Mouse (Mus musculus): ENCODE results near the gene Apod. TPM values are rescaled to one million over a fixed set of nuclear protein-coding genes. Genes with fewer than 3 reads are reported as not detected.
A peak's percentile ranks its signal among the peaks of the same experiment; 100 is the strongest.
"Not testable (repeated sequence)": the region's sequence is repeated elsewhere in the genome, so short reads cannot be mapped to it uniquely, and the experiment has no call there.

The Apod gene
- total RNA-seq (2021): 10 to 100 TPM; 30.6 to 35.9 TPM

DNA sequence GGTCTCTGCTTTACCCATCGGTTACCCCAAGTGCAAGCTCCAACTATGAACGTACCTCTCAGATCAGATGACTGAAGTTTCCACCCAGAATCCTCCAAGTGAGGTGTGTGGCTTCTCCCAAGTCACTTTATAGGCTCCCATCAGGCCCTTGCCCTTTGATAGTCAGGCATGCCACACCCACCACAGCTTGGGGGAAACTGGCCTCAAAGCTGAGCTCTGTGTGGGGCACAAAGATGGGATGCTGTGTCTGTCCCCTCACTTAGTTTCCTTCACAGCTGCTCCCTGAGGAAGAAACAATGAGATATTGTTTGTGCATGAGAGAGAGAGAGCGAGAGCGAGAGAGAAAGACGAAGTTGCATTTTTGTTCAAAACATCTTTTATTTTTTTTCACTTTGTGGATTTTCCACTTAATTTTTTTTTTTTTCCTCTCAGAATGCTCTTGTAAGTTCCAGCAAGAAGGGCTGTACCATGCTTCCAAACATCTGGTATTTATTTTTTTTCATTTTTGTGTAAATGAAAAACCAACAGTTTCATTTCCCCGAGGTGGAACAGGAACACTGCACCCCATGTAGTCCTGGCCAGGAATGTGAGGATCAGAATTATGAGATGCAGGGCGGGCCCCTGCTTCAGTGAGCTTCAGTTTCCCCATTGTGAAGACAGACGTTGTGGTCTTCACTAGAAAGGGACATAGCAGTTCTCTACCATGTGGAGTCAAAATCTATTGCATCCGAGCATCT, at the start of gene Apod:
TSS of gene Apod (minus strand) at position 312 of the 737 bp plus-strand sequence.
- intact Hi-C loops (cut with DNase I): no loop called here
- no peak for DNase-seq

- no peak for DNase-seq
- intact Hi-C loops (cut with DNase I): no loop called here
These were observed 49.3 kb upstream of the Apod start for GRCm38 (mm10) chr16:31363685-31364436.

- intact Hi-C loops (cut with DNase I): loop anchor here (10.0 kb wide), 2 partner anchors 265 to 765 kb away; partner anchors contain the start of gene Fam43a
- DNase-seq: no peak
These were observed 44.9 kb upstream of the Apod start for GRCm38 (mm10) chr16:31359542-31359941.

GRCm38 (mm10) chr16:31358991-31359390, 44.4 kb upstream of the Apod start:
- DNase-seq: no peak
- intact Hi-C loops (cut with DNase I): loop anchor here (10.0 kb wide), 2 partner anchors 264 to 764 kb away; partner anchors contain the start of gene Fam43a

- DNase-seq: no peak
- intact Hi-C loops (cut with DNase I): loop anchor here (10.0 kb wide), 2 partner anchors 264 to 764 kb away; partner anchors contain the start of gene Fam43a
These were observed 44.0 kb upstream of the Apod start for GRCm38 (mm10) chr16:31358576-31358975.

DNA sequence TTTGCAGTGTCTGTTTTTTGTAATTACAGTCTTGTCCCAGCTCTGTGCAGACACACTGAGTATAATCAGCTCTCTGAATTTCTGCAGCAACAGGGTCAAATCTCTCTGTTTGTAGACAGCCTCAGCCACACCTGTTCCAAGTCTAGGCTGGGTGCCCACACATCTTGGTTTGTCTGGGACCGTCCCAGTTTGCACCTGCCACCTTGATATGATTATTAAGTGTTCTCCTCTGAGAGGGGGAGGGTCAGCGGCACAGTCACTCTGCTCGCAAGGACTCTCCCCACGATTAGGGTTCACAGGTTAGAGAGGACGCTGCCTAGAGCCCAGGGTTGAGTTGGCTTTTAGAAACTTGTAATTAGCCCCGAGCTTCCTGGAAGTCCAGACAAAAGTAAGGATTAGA, 41.3 kb upstream of the Apod start:
- intact Hi-C loops (cut with DNase I): loop anchor here (10.0 kb wide), 2 partner anchors 261 to 761 kb away; partner anchors contain the start of gene Fam43a
- no peak for DNase-seq

DNA sequence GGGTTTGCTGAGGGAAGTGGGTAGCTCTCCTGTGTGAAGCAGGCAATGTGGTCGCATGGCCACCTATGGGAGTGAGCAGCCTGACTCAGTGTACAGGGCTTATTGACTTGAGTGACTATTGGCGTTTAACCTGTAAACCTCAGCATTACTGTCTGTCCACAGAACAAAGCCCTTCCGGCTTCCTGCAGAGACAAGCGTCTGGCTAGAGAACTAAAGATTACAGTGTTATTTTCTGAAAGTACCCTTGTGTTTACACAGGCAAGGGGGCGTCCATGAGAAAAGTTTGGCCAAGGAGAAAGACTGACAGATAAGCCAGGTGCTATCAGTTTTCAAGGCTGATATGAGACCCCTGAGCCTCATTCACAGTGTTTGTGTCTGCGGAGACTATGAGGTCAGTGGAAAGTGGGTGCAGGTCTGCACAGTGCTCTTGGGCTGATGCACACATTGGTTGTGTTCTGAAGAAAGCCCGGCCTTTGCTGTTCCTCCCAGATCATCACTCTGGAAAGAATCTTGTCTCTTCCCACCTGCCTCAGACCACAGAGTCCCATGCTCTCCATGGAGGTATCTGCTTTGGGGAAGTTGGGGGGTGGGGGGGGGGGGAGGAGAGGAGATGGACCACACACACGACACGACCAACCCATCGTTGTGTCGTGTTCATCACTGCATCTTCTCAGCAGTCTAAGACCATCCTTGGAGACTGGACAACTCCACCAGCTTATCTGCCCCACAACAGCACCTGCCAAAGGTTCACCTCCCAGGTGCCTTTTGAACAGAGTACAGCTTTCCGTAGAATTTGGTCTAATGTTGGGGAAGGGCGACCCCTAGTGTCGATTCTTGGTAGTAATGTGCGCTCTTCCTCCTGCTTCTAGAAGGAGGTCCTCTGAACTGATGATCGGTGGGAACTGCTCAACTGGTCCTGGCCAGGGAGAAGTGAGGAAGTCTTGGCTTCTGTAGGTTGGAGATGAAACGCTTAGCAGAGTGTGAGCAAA, 40.0 kb upstream of the Apod start:
- intact Hi-C loops (cut with DNase I): loop anchor here (10.0 kb wide), 2 partner anchors 260 to 760 kb away; partner anchors contain the start of gene Fam43a
- DNase-seq: peak; percentile 67

DNA sequence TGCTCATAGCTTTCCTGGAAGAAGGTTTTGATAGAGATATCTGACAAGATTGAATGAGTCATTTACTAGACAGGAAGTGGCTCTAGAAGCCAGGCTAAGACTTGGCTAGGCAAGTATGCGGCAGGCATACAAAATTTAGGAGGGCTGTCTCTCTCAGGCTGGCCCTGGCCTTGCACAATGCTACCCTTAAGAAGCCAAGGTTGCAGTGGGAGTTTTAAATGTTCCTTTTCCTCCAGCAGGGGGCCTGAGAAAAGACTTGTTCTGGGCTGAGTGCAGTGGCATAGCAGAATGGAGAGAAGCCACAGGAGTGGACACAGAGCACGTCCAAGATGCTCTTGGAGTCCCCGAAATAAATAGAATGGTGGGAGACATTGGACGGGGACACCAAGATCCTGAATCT, 38.4 kb upstream of the Apod start:
- intact Hi-C loops (cut with DNase I): loop anchor here (10.0 kb wide), 2 partner anchors 258 to 758 kb away; partner anchors contain the start of gene Fam43a
- no peak for DNase-seq

- peak; percentile 65 for DNase-seq
- intact Hi-C loops (cut with DNase I): no loop called here
These were observed 33.0 kb upstream of the Apod start for GRCm38 (mm10) chr16:31347581-31347980.

DNA sequence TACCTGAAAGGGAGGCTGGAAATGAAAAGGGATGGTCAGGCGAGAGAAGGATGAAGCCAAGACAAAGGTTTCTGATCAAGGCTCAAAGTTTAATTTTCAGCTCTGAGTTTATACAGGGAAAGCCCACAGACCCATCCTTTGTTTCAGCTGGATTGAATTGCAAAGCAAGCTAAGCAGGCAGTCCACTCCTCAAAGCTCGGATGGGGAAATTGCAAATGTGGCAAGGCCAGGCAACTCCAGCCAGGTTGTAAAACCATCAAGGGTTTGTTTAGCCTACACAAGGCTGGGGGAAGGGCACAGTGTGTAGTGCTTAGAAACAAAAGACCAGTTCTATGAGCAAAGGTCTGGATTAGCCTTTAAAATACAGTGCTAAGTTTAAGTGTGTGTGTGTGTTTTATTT, 28.4 kb upstream of the Apod start:
- intact Hi-C loops (cut with DNase I): no loop called here
- no peak for DNase-seq

DNA sequence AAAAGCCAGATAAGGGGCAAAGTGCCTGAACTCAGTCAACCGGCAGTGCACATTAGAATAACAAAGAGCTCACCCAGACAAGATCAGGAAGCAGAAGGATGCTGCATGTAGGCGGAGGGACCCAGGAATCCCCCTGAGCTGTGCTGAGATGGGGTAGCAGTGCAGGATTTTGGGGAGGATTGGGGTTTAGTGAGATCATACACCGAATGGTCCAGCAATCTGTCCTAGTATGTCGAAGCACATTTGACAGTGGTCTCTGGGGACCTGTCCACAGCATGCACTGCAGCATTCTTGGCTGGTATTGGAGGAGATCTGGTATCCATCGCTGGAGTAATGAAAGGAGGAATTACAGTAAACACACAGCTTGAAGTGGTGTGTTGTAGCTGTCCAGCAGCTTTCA, 27.9 kb upstream of the Apod start:
- intact Hi-C loops (cut with DNase I): no loop called here
- DNase-seq: peak; percentile 25

- intact Hi-C loops (cut with DNase I): no loop called here
- DNase-seq: no peak
These were observed 24.7 kb upstream of the Apod start for GRCm38 (mm10) chr16:31339332-31339731.

DNA sequence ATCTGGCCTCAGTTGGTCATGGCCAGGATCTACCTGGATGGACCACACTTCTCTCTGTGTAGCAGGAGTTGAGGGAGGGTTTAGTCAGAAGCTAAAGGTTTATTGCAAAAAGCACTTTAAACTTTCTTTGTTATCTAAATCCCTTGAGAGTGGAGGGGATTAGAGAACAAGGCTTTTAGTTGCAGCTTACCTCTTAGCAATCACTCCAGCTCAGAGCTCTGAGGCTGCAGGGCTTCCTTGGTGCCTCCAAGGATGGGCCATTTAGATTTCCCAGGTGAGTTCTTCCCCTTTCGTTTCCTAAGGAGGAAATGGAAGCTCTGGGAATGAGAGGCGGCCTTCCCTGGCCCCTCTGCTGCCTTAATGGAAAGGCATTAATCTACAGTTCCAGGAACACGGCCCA, 23.3 kb upstream of the Apod start:
- intact Hi-C loops (cut with DNase I): no loop called here
- DNase-seq: no peak

DNA sequence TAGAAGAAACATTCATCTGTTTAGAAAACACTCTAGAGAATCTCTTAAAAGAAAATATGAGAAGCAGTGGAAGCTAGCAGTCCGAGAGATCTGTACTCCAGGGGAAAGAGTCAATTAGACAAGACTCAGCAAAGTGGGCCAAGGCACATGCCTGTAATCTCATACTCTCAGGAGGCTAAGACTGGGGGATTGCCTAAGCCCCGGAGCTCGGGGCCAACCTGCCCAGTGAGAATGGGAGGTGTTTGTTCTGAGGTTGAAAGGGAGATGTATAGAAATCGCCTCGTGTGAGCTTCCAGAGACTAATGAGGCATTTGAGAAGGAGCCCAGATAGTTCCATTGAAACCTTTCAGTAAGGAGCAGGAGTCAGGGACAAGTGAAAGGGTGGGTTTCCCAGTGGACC, 20.2 kb upstream of the Apod start:
- no peak for DNase-seq
- intact Hi-C loops (cut with DNase I): no loop called here

DNA sequence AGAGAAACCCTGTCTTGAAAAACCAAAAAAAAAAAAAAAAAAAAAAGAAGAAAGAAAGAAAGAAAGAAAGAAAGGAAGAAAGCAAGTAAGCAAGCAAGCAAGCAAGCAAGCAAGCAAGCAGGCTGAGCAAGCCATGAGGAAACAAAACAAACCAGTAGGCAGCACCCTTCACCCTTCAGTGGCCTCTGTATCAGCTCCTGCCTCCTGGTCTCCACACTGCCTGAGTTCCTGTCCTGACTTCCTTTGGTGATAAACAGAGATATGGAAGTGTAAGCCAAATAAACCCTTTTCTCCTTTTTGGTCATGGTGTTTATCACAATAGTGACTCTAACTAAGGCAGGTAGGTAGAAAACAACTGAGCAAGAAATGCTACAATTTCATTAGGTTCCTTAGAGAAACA, 18.0 kb upstream of the Apod start:
- no peak for DNase-seq

GRCm38 (mm10) chr16:31330970-31331369, 16.4 kb upstream of the Apod start:
- DNase-seq; intact Hi-C loops (cut with DNase I): not testable (repeated sequence)

More for the DNA sequence above, 18.0 kb upstream of the Apod start:
- intact Hi-C loops (cut with DNase I): no loop called here

- intact Hi-C loops (cut with DNase I): no loop called here
- no peak for DNase-seq
These were observed 15.1 kb upstream of the Apod start for GRCm38 (mm10) chr16:31329668-31330067.

GRCm38 (mm10) chr16:31327891-31328290, 13.3 kb upstream of the Apod start:
- intact Hi-C loops (cut with DNase I): no loop called here
- DNase-seq: no peak

DNA sequence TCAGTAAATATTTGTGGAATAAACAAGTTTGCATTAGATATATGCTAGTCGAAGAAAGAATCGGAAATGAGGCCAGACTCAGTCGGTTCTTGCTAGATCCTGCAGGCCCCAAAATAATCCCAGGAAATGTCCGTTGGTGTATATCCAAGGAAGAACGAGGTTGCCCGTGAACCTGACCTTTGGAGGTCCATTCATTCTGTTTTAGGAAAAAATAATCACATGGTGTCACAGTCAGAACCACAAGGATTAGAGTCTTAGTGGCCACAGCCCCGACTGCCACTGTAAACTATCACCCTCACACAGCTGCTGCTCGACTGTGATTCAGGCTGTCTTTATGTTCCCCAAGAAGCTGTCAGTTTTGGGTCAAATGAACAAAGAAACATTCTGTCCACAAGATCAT, 12.8 kb upstream of the Apod start:
- no peak for DNase-seq
- intact Hi-C loops (cut with DNase I): no loop called here

- intact Hi-C loops (cut with DNase I): no loop called here
These were observed 12.1 kb upstream of the Apod start for GRCm38 (mm10) chr16:31326679-31327078.

More at GRCm38 (mm10) chr16:31326679-31327078, 12.1 kb upstream of the Apod start:
- no peak for DNase-seq
